Mouse (Mus musculus) neutrophil, adult 5-6 weeks (primary cell): ENCODE measurements around the gene Col19a1. TPM values are rescaled to one million over a fixed set of nuclear protein-coding genes. Genes with fewer than 3 reads are reported as not detected.

Experiments used
- ATAC-seq: fragments of 151-379, 151-347 bp; 2 replicates; pipeline ENCODE4 v1.8.0; 2017; ENCODE audit warnings: mild to moderate bottlenecking, moderate TSS enrichment; ENCODE audit not compliant: insufficient number of reproducible peaks, poor library complexity, low FRiP score, severe bottlenecking; ENCODE audit errors: extremely low read depth
- total RNA-seq: library from RNA; stranded (forward); fragments of 200-1000 nt; gene quantifications from 2 replicates; pipeline ENCODE4 v1.2.3, GENCODE M21; 2017

The Col19a1 gene
- total RNA-seq, 1 experiment from 2014 or later, result not detected

DNA sequence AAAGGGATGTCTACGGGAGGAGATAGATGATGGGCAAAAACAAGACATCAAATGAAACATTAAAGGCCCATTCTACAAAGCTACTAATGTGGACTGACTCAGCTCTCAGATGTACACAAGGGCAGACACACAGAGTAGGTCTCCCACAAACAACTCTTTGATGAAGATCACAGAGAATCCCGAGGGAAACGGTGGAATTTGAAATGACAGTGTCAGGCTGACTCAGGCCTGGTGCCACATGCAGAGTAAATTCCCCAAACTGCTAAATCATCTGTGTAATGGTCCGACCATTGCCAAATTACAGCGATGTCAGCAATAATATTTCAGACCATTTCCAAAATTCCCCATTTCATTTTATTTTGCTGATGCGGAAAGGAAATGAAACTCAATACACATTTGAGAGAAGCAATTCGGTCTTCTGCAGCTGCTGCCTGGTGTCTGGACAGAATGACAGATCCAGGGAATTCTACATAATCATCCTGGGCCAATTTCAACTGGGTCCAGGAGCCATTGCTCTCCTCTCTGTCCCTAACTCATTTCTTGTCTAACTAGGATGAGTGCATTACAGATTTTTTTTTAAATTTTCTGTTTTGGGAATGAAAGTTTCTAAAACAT lies 116.1 kb downstream of the Col19a1 start:
- no peak for ATAC-seq

DNA sequence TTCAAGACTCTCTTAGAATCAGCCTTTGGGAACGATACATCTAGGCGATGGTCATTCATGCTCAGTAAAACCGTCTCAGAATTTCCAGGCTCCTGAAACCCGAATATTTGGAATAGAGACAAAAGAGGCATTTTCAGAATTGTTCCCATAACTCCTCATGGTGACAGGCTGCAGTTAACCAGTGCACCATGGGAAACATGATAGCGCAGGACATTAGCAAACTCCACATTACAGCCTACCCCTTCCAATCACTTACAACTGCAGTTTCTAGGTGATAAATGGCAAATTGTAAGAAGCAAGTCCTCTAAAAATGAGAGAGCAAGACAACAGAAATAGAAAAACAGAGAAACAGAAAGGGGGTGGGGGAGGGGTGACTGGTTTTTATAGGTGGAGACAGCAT lies 116.6 kb downstream of the Col19a1 start:
- ATAC-seq, result no peak

DNA sequence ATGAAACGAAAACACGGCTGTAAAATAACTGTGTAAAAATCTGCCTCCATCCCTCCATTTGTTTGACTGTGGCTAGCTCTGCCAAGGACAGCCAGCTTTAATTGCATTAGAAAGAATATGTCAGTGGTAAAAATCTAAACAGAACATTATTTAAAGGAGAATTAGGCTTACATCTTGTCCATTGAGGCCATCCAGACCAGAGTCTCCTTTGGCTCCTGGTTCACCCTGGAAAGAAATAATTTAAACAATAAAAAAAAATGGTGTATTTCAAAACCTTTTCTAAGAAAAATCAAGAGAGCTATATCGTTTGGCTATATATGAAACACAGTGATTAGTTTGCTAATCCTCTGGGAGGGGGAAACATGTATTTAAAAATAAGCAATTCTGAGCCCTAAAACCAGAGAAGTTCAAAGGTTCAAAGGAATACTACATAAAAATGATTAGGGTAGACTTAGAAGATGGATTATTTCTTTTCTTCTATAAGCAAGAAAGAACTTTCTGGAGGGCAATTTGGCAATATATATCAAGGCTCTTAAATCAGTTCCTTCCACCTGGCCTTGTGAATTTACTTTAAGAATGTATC lies 125.9 kb downstream of the Col19a1 start:
- ATAC-seq, result no peak

DNA sequence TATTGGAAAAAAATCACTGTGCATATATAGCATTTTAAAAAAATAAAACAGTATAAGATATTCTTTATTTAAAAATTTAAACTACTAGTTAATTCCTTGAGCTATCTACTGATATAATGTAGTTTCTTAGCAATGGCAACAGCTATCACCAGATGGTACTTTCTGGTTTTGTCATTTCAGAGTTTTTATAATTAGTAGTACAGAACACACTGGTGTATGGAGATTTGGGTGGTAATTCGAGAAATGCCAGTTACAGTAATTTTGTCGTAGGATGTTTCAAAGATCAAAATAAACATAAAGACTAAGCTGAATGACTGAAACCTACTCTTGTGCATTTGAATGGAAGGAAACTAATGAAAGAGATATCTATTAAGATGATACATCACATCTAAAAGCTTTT lies 129.3 kb downstream of the Col19a1 start:
- ATAC-seq, result no peak

DNA sequence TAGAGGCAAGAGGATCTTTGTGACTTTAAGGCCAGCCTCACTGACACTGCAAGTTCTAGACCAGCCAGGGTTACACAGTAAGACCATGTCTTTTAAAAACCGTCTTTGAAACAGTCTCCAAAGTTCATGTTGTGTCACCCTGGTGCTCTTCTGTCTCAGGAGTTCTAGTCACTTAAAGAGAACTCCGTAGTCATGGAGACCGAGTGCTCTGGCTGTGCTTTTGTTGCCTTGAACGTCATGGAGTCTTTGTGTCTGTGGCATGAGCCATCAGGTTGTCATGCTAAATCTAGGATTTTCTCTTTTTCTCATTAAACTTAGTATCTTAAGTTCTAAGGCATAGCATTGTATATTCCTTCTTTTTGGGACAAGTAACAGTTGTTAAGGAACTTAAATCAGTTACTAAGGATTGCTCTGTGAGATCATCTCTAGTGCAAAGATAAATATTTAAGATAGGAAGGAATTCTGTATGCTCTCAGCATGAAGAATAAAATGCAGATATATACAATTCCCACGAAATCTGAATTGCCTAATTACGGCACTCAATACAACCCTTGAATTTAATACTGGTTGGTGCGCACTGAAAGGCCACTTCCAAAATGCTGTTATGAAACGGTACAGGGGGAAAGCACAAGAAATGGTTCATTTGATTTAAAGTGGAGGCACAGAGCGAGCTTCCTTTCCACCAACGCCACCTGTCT lies 134.6 kb downstream of the Col19a1 start:
- no peak for ATAC-seq

DNA sequence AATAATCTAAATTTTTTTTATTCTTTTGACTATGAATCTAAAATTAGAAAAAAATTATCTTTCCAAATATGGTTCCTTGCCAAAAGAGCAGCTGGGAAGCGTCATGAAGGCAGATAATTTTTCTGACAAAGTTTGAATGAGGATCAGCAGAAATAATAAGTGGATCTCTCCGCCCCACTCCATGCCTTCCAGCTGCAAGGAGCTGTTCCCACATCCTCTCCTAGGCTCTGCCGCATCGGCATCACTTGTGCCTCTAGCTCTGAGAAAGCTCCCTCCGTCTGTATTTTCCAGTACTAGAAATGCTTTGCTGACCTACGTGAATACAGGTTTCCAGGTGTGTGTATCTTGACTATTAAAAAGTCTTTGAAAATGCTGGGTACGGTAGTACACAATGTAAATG lies 135.1 kb downstream of the Col19a1 start:
- ATAC-seq, result no peak

DNA sequence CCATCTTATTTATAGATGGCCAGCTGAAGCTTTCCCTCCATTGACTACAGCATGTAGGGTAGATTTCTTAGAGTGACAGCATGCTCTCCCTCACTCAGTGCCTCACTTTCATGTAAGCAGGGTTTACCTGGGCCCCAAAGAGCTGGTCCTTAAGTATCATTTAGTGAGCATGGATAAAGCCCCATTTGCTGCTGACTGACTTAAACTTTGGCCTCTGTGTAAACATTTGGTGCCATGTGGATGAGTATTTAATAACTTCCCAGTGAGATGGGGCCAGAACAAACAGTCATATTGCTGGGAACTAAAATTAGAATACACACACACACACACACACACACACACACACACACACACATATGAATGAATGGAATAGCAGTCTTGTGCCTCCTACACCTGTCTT lies 149.8 kb downstream of the Col19a1 start:
- no peak for ATAC-seq

- ATAC-seq, result no peak
Measured at GRCm38 (mm10) chr1:24428306-24428705, 159.0 kb downstream of the Col19a1 start.

- no peak for ATAC-seq
Measured at GRCm38 (mm10) chr1:24378125-24378821, 209.0 kb downstream of the Col19a1 start.

DNA sequence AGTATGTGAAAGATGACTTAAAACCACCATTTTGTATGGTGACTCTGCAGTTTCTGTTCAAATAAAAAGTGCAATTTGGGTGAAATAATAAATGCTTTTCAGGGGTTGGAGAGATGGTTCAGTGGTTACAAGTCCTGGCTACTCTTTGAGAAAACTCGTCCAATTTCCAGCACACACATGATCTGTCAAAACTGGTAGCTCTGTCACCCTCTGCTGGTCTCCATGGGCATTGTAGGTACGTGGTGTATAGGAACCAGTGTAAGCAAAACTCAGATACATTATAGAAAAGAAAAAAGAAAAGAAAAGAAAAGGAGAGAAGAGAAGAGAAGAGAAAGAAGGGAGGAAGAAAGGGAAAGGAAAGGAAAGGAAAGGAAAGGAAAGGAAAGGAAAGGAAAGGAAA lies 212.4 kb downstream of the Col19a1 start:
- ATAC-seq, result no peak

- no peak for ATAC-seq
Measured at GRCm38 (mm10) chr1:24373671-24374070, 213.6 kb downstream of the Col19a1 start.

DNA sequence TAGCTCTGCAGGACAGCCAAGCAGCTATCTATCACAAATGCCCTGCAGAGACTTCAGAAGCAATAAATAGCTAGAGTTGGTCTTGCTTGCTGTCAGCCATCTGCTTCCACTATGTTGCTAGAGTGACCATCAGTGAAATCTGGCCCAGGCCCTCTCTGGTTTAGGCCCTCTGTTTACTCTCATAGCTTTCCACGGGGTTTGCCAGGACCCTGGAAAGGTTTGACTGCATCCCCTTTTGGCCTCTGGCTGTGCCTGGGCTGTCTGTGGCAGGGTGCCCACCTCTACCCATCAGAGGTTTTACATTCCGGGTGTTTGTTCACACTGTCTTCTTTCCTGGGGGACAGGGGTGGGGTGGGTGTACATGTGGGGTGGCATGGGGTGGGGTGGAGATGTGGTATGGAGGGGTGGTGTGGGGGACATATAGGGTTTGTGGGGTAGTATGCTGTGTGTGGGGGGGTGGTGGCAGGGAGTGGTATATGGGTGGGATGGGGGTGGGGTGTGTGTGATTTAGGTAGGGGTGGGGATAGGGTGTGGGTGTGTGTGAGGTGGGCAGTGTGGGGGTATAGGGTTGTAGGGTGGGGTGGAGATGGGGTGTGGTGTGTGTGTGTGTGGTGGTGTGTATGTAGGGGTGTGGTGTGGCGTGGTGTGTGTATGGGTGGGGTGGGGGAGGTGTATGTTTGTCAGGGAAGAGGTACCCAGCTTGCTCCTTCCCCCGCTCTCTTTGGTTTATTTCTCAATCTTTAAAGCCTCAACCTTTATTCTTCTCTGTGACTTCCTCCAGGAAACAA lies 214.6 kb downstream of the Col19a1 start:
- no peak for ATAC-seq

DNA sequence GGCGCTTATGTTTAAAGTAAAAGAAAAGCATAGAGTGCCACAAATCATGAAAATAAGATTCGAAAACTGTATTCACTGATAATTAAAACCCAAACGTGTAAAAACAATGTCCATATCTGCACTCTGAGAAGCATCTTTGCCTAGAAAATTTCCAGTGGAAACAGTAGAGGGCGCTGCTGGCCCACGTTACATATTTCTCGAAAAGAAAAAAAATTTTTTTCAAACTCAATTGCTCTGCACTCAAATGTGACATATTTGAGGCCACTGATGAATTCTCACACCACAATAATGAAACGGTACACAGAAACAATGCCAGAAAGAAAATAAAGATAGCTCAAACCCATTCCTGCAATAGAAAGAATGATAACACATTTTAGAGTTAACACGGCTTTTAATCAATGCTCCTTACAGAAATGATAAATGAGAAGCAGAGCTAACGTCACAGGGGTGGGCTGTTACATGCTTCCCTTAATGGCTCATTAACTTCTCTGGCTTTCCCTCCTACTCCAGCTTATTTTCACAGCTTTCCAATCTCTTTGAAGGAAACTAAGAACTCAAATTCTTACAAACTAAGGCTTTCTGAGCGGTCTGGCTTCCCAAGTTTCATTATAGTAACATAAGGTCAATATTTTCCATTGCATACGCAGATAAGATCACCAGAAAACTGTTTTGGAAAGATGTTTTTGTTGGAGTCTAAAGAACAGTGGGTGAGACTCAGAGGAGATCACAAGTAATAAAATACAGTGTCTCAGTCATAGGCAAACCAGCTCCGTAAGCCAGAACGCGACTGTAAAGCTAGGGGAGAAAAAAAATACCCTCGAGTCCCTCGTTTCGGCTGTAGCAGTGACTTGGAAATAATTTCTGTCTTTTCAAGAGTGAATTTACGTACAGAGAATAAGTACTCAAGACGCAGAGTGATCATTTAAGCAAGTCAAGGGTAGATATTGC lies 219.4 kb downstream of the Col19a1 start:
- no peak for ATAC-seq

GRCm38 (mm10) chr1:24364775-24365174 lies 222.5 kb downstream of the Col19a1 start:
- no peak for ATAC-seq

- ATAC-seq, result no peak
Measured at GRCm38 (mm10) chr1:24361990-24362635, 225.2 kb downstream of the Col19a1 start.

DNA sequence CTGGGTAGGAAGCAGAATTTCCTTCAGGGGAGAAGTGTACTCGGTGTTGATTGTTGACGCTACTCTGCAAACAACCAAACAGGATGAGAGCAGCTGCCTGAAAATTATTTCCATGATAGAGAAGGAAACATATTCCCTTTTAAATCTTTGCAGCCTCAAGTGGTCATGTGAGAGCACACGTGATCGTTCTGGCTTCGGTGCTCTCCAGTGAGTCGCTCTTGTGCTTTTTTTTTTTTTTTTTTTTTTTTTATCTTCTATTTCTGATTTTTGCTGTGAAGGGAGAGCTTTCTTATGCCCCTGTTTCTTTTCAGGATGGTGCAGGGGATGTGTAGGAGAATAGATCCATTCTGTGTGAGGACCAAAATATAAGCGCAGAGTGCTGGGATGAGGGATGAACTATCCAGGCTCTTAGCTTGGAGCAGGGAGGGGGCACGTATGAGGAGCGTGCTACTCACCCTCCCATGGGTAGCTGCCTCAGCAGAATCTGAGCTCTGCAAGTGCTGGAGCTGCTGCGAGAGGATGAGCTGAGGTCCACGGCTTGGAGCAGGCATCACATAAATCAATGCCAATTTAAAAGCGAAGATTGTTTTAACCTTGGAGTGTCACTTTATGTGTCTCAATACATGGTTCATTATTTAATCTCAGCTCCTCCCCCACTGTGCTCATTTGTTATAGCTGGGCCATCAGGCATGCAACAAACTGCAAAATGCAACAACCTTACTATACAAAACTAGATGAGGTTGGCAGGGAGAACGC lies 237.6 kb downstream of the Col19a1 start:
- ATAC-seq, result no peak

- no peak for ATAC-seq
Measured at GRCm38 (mm10) chr1:24347621-24348160, 239.6 kb downstream of the Col19a1 start.
